Mouse (Mus musculus): ENCODE measurements at regions not wholly inside any gene's neighbourhood (a gene's known extent, or its start where the extent isn't known, plus 50 kb on each side); places are given as distances from the start of the nearest gene placed in this dataset.

GRCm38 (mm10) chr13:53783492-53783891 is 272.0 kb downstream of the Drd1 start:
- TF ChIP-seq CTCF (IDR thresholded peaks at IDR 0.05; ENCODE audit: low read depth) (peak; percentile 98), EP300 (IDR thresholded peaks at IDR 0.05; ENCODE audit: low read depth) (no peak)
